Mouse (Mus musculus) lung, embryonic 14.5 days (tissue): ENCODE measurements around the gene Prr15l. TPM values are rescaled to one million over a fixed set of nuclear protein-coding genes. Genes with fewer than 3 reads are reported as not detected.

Experiments used
- ATAC-seq: fragments of 200-750 bp; cut with Nextera tagmentation; 2 replicates; pipeline ENCODE4 v1.8.0; 2017; ENCODE audit warnings: mild to moderate bottlenecking, moderate TSS enrichment, moderate library complexity; ENCODE audit not compliant: insufficient read depth
- DNase-seq: peaks from one replicate; pipeline ENCODE4 v3.0.0-alpha.2; 2015
- H3K27ac ChIP-seq: fragments of 300-500 bp; sonication (generic); 2 replicates; pipeline ENCODE4 v1.5.1; 2014; ENCODE audit warnings: low read depth, mild to moderate bottlenecking, moderate library complexity
- H3K27me3 ChIP-seq: fragments of 300-500 bp; sonication (generic); 2 replicates; pipeline ENCODE4 v1.6.1; 2014; ENCODE audit warnings: low read length, control low read depth; ENCODE audit not compliant: insufficient read depth
- H3K36me3 ChIP-seq: fragments of 300-500 bp; sonication (generic); 2 replicates; pipeline ENCODE4 v1.6.1; 2014; ENCODE audit warnings: control low read depth; ENCODE audit not compliant: insufficient read depth
- H3K4me1 ChIP-seq: fragments of 300-500 bp; sonication (generic); 2 replicates; pipeline ENCODE4 v1.6.1; 2014; ENCODE audit warnings: antibody characterized with exemption, control low read depth; ENCODE audit not compliant: insufficient read depth
- H3K4me2 ChIP-seq: fragments of 300-500 bp; sonication (generic); 2 replicates; pipeline ENCODE4 v1.6.1; 2014; ENCODE audit warnings: mild to moderate bottlenecking
- H3K4me3 ChIP-seq: fragments of 300-500 bp; sonication (generic); 2 replicates; pipeline ENCODE4 v1.5.1; 2014; ENCODE audit warnings: low read depth, low read length
- H3K9ac ChIP-seq: fragments of 300-500 bp; sonication (generic); 2 replicates; pipeline ENCODE4 v1.6.1; 2014
- H3K9me3 ChIP-seq: fragments of 300-500 bp; sonication (generic); 2 replicates; pipeline ENCODE4 v1.6.1; 2016; ENCODE audit warnings: low read depth, low read length, control low read depth
- CTCF ChIP-seq: IDR thresholded peaks from 2 replicates; pipeline ENCODE4 v1.5.1; 2016; ENCODE audit warnings: antibody characterized with exemption, low read depth
- WGBS: fragments of 180-500 bp; shearing (Covaris S2); extraction: QIAGEN DNeasy Blood & Tissue Kit; methylation state at CpG from one replicate; pipeline ENCODE4 v1.1.7; 2014; 5-methylcytosine and 5-hydroxymethylcytosine counted together
- polyA plus RNA-seq: library from polyadenylated mRNA; unstranded; fragments of >200 nt; fragmentation: Nextera tagmentation; extraction: Ambion mirVana; gene quantifications from 2 replicates; pipeline ENCODE4 v1.2.1, GENCODE M21; 2014

The Prr15l gene
- polyA plus RNA-seq, 1 experiment from 2014 or later, result 24.1 TPM

DNA sequence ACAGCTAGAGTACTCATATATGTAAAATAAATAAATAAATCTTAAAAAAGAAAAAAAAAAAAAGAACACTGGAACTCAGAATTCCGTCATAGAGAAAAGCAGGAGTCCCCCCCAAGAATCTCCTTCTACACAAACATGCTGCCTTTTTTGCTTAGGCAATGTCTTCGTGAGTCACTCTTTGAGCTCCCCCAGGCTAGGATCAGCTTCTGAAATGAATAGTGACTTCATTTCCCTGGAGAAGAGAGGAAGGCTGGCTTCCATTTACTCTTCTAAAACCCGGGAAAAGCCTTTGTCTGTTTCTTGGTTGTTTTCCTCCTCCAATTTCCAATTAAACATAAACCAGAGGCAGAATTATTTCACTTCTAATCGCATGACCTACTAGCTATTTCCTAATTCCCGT, 45.0 kb downstream of the Prr15l start:
- peaks cover 33% of the 10 kb centered on the region for H3K4me1 ChIP-seq
- DNase-seq, result no peak
- no peak overlapping the region for H3K4me3 ChIP-seq
- H3K27ac ChIP-seq, result no peak overlapping the region
- no peak for TF ChIP-seq CTCF
- 0 out of 2 replicates have a peak, but pooled peaks cover 3% of the 10 kb centered on the region for H3K36me3 ChIP-seq
- H3K27me3 ChIP-seq, result no peaks in the 10 kb centered on the region
- H3K9ac ChIP-seq, result no peak overlapping the region
- no peak overlapping the region for H3K4me2 ChIP-seq
- WGBS, result 80% methylated on average over 5 of the region's 5 CpGs
- ATAC-seq, result no peak
- no peaks in the 10 kb centered on the region for H3K9me3 ChIP-seq

DNA sequence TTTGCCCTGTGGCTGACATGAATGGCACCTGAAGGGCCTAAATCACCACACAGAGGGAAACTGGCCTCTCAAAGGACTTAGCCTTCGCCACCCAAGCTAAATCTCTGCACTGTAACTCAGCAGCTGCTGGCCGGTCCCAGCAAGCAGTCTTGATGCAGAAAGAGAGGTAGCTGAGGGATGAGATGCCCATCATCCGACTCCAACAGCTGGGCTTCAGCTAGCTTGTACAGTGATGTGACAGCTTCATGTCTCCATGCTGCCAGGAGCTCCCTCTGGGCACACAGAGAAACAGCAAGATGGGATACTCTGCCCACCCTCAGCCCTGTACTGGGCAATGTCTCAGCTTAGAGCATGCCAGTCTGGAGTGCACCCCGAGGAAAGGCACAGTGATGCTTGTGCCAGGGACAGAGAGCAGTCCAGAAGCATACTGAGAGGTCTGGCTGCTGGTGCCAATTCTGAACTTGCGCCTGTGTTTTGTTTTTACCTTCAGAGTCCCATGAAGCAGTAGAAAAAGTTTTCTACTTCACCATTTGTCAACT, 45.6 kb downstream of the Prr15l start:
- Histone ChIP-seq H3K27me3 (no peaks in the 10 kb centered on the region), H3K9ac (no peak overlapping the region; the same call in 1 of the 2 replicates), H3K9me3 (no peaks in the 10 kb centered on the region), H3K27ac (no peak overlapping the region), H3K4me1 (peaks cover 32% of the 10 kb centered on the region), H3K4me3 (no peak overlapping the region), H3K4me2 (no peak overlapping the region), H3K36me3 (0 out of 2 replicates have a peak, but pooled peaks cover 3% of the 10 kb centered on the region)
- TF ChIP-seq CTCF, result no peak
- ATAC-seq, result no peak
- no peak for DNase-seq
- WGBS, result 84% methylated on average over 5 of the region's 5 CpGs

GRCm38 (mm10) chr11:96974813-96975212, 46.9 kb downstream of the Prr15l start:
- no peak for ATAC-seq

DNA sequence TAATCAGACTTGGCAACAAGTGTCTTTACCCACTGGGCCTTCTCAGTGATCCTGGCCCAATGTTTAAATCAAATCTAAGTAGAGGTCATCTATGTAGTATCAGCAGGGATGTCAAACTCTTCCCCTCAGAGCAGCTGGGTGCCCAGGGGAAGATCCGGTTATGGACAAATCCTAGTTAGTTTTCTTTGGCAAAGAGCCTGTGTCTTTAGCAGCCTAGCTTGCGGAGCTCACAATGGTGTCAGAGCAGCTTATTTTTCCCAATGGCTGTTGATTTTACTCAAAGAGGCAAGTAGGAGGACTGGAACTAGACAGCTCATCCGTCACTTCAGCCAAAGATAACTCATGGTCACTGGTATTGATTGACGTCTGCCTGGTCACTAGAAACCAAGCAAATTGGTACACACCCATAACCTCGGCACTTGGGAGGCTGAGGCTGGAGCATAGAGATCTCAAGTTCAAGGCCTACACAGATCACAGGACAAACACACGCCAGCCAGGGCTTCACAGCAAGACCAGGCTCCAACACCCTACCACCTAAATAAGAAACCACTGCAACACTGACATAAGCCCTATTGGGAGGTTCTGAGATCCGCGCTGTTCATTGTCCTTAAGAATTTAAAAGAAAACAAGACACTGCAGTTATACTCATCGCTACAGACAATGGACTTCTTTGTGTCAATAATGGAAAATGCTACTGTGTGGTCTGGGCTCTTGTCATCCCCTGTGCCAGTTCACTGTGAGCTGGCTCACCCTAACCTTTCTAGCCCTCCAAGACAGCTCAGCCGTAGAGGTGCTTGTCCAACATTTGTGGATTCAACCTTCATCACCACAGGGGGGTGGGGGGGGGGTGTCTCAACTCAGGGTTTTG, 47.8 kb downstream of the Prr15l start:
- ATAC-seq (no peak), DNase-seq (no peak)
- no peak for TF ChIP-seq CTCF
- Histone ChIP-seq H3K27ac (no peak overlapping the region; the same call in 1 of the 2 replicates), H3K36me3 (0 out of 2 replicates have a peak, but pooled peaks cover 3% of the 10 kb centered on the region), H3K4me2 (peak overlapping the region; percentile 69), H3K27me3 (no peaks in the 10 kb centered on the region), H3K4me1 (peaks cover 13% of the 10 kb centered on the region), H3K9ac (peak overlapping the region; percentile 95), H3K9me3 (no peaks in the 10 kb centered on the region), H3K4me3 (peak overlapping the region; percentile 95)
- 70% methylated on average over 10 of the region's 10 CpGs for WGBS

More at GRCm38 (mm10) chr11:96974813-96975212, 46.9 kb downstream of the Prr15l start:
- no peak for TF ChIP-seq CTCF
- Histone ChIP-seq H3K4me1 (peaks cover 23% of the 10 kb centered on the region), H3K27ac (no peak overlapping the region), H3K27me3 (no peaks in the 10 kb centered on the region), H3K9me3 (no peaks in the 10 kb centered on the region), H3K9ac (no peak overlapping the region), H3K36me3 (0 out of 2 replicates have a peak, but pooled peaks cover 3% of the 10 kb centered on the region), H3K4me3 (no peak overlapping the region), H3K4me2 (no peak overlapping the region)
- 76% methylated on average over 5 of the region's 5 CpGs for WGBS
- DNase-seq, result no peak

GRCm38 (mm10) chr11:96976379-96976687, 48.4 kb downstream of the Prr15l start:
- Histone ChIP-seq H3K4me3 (peak overlapping the region; percentile 95), H3K27me3 (no peaks in the 10 kb centered on the region), H3K4me1 (peaks cover 12% of the 10 kb centered on the region), H3K9ac (peak overlapping the region; percentile 95), H3K4me2 (peak overlapping the region; percentile 69), H3K36me3 (0 out of 2 replicates have a peak, but pooled peaks cover 3% of the 10 kb centered on the region), H3K9me3 (no peaks in the 10 kb centered on the region), H3K27ac (peak overlapping the region; percentile 95)
- no peak for DNase-seq
- no peak for TF ChIP-seq CTCF
- ATAC-seq, result no peak
- 29% methylated on average over 3 of the region's 3 CpGs for WGBS

DNA sequence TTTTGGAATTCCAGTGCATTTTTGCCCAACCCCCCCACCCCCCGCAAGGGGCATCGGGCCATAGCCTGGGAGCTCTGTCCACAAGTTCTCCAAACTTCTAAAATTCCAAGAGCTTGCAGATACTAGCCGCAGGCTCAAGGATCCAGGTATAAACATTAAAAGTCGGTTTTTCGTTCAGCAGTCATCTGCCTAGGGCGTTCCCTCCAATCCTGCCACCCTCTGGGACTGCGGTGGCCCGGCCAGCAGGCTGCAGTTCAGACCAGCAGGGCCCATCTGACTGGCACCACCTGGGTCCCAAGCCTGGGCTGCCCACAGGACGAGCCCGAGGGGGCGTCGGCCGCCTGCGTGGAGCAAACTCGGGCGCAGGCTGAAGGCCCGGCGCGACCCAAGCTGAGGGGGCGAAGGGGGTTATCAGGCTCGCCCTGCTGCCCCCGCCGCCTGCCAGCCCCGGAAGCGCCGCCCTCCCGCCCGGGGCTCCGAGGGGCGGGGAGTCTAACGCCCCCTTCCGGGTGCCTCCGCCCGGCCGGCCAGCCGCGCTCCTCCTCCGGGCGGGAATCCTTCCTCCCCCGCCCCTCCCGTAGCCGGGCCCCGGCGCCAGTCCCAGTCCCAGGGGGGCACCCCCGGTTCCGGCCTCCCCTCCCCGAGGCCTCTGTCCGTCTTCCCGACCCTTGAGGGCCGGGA, 49.1 kb downstream of the Prr15l start:
- H3K9ac ChIP-seq, result peak overlapping the region; percentile 95
- H3K9me3 ChIP-seq, result no peaks in the 10 kb centered on the region
- H3K27ac ChIP-seq, result peak overlapping the region; percentile 95
- H3K27me3 ChIP-seq, result no peaks in the 10 kb centered on the region
- 0 out of 2 replicates have a peak, but pooled peaks cover 3% of the 10 kb centered on the region for H3K36me3 ChIP-seq
- WGBS, result 1% methylated on average over 48 of the region's 50 CpGs
- ATAC-seq, result peak; percentile 70
- no peak; the same call in 1 of the 2 replicates for TF ChIP-seq CTCF
- H3K4me2 ChIP-seq, result peak overlapping the region; percentile 69
- H3K4me1 ChIP-seq, result peaks cover 12% of the 10 kb centered on the region
- H3K4me3 ChIP-seq, result peak overlapping the region; percentile 95
- DNase-seq, result peak; percentile 92
